In genomic region chr1:74759773-74760172, GRCm38 (mm10) we compare ENCODE assay signal across 11 mouse cellular contexts. TPM values are rescaled to one million over a fixed set of nuclear protein-coding genes. Genes with fewer than 3 reads are reported as not detected.
DNase-seq lines count a peak whose midpoint lies in the region; ATAC-seq and TF ChIP-seq lines count a peak whose summit lies in the region.
"Had no signal": no experiment of that assay in that cellular context is flagged by ENCODE, and none has a peak within 500 bp of the region (broad histone marks: within the 10 kb centered on the region; RNA-seq: fewer than 3 reads in every experiment).

No protein-coding gene starts in this region.

- no peaks in the 10 kb centered on the region for H3K79me2 ChIP-seq in liver, adult 2 months (ENCODE audit: control insufficient read depth, insufficient read depth, low read length)

- peak; percentile 59 for TF ChIP-seq CTCF in liver, adult 2 months (IDR thresholded peaks at IDR 0.05; ENCODE audit: low read depth, low read length)

- no peak for TF ChIP-seq POLR2A in liver, adult 2 months (IDR thresholded peaks at IDR 0.05; ENCODE audit: extremely low read depth, insufficient read depth, low read length)

- no peaks in the 10 kb centered on the region for H3K27me3 ChIP-seq in liver, adult 2 months (ENCODE audit: control insufficient read depth, insufficient read depth, low read length)
- H3K27me3 ChIP-seq in liver, embryonic 11.5 days (replicated peaks; ENCODE audit: control insufficient read depth, insufficient read depth, low read length): peaks cover 22% of the 10 kb centered on the region
- H3K27me3 ChIP-seq in neural tube, embryonic 11.5 days (ENCODE audit: control insufficient read depth, insufficient read depth, low read length): no peaks in the 10 kb centered on the region

- H3K9ac ChIP-seq in liver, adult 2 months (ENCODE audit: low read depth, low read length): no peak overlapping the region
- H3K9ac ChIP-seq in liver, embryonic 11.5 days (ENCODE audit: low read depth, low read length): no peak overlapping the region
- H3K9ac ChIP-seq in neural tube, embryonic 11.5 days (ENCODE audit: low read length): no peak overlapping the region
- H3K9ac ChIP-seq: heart, embryonic 15.5 days had no signal

- WGBS in liver, adult 2 months: 23% methylated on average over 4 of the region's 4 CpGs
- 24% methylated on average over 4 of the region's 4 CpGs for WGBS in liver, embryonic 11.5 days
- 27% methylated on average over 4 of the region's 4 CpGs for WGBS in neural tube, embryonic 11.5 days

- no peak overlapping the region for H3K27ac ChIP-seq in liver, adult 2 months (replicated peaks; ENCODE audit: insufficient read depth, low read depth, low read length)
- H3K27ac ChIP-seq in liver, embryonic 11.5 days (ENCODE audit: low read depth, low read length): no peak overlapping the region
- H3K27ac ChIP-seq in neural tube, embryonic 11.5 days (ENCODE audit: low read depth, low read length): no peak overlapping the region
- H3K27ac ChIP-seq: heart, embryonic 15.5 days had no signal

- H3K4me3 ChIP-seq in liver, adult 2 months (ENCODE audit: insufficient read depth, low read depth, low read length): no peak overlapping the region
- no peak overlapping the region for H3K4me3 ChIP-seq in liver, embryonic 11.5 days (ENCODE audit: low read depth, low read length)
- H3K4me3 ChIP-seq in neural tube, embryonic 11.5 days (ENCODE audit: low read depth, low read length): no peak overlapping the region
- H3K4me3 ChIP-seq: heart, embryonic 15.5 days; myocyte had no signal

- no peak for ATAC-seq in cerebellum, adult (ENCODE audit: insufficient number of reproducible peaks, low FRiP score, low TSS enrichment)
- no peak for ATAC-seq in liver, embryonic 11.5 days (replicated peaks; ENCODE audit: low FRiP score)
- ATAC-seq in neural tube, embryonic 11.5 days (ENCODE audit: insufficient read depth, low FRiP score, low TSS enrichment): no peak
- no peak for ATAC-seq in erythroblast, adult 5-6 weeks (replicated peaks; ENCODE audit: low FRiP score, poor library complexity, severe bottlenecking)

- H3K4me2 ChIP-seq in liver, embryonic 11.5 days: no peak overlapping the region
- no peak overlapping the region for H3K4me2 ChIP-seq in neural tube, embryonic 11.5 days (ENCODE audit: low read depth)
- H3K4me2 ChIP-seq: heart, embryonic 15.5 days had no signal

- H3K9me3 ChIP-seq in liver, embryonic 11.5 days (ENCODE audit: control insufficient read depth, low read length): no peaks in the 10 kb centered on the region
- H3K9me3 ChIP-seq in neural tube, embryonic 11.5 days (ENCODE audit: control insufficient read depth, low read length): no peaks in the 10 kb centered on the region
- H3K9me3 ChIP-seq: G1E; heart, embryonic 15.5 days had no signal

- peak; percentile 19 to 24 for DNase-seq in cerebellum, adult 18-20 months
- peak; percentile 54 for DNase-seq in liver, adult 2 months (ENCODE audit: extremely low read depth, low read depth, low spot score)
- DNase-seq in liver, embryonic 11.5 days (ENCODE audit: low spot score): no peak
- peak; percentile 30 to 51 for DNase-seq in cerebellum, postnatal 25 days
- DNase-seq in kidney, postnatal 10 days: peak; percentile 71
- peak; percentile 46 for DNase-seq in neural tube, embryonic 11.5 days (ENCODE audit: low spot score)

- peaks cover 2% of the 10 kb centered on the region; the same call in 1 of the 2 replicates for H3K4me1 ChIP-seq in liver, adult 2 months (ENCODE audit: control insufficient read depth, insufficient read depth, low read length)
- H3K4me1 ChIP-seq in liver, embryonic 11.5 days (replicated peaks; ENCODE audit: control insufficient read depth, insufficient read depth, low read length): no peaks in the 10 kb centered on the region
- H3K4me1 ChIP-seq in neural tube, embryonic 11.5 days (ENCODE audit: control insufficient read depth, insufficient read depth, low read length): no peaks in the 10 kb centered on the region
- H3K4me1 ChIP-seq: heart, embryonic 15.5 days had no signal

- H3K36me3 ChIP-seq in liver, adult 2 months (ENCODE audit: control insufficient read depth, insufficient read depth, low read length): no peaks in the 10 kb centered on the region
- no peaks in the 10 kb centered on the region for H3K36me3 ChIP-seq in liver, embryonic 11.5 days (ENCODE audit: control insufficient read depth, insufficient read depth, low read length)
- no peaks in the 10 kb centered on the region for H3K36me3 ChIP-seq in neural tube, embryonic 11.5 days (ENCODE audit: control insufficient read depth, insufficient read depth, low read length)
- H3K36me3 ChIP-seq: G1E; heart, embryonic 15.5 days had no signal

RNA-seq across cellular contexts. Expression of gene Prkag3, which starts 10.8 kb away (rescaled TPM):
- total RNA-seq in liver, adult 2 months (2014; rRNA removed): 0.07 and 0.28 TPM in 2 replicates
- 0.02 TPM in 1 of 2 replicates, not detected in the other for polyA plus RNA-seq in liver, adult 2 months (2012; rRNA removed)
- not detected in 2 replicates for polyA plus RNA-seq in liver, embryonic 11.5 days (2014; fragmentation: Nextera tagmentation; extraction: Ambion mirVana)
- 0.16 TPM in 1 of 2 replicates, not detected in the other for polyA plus RNA-seq in neural tube, embryonic 11.5 days (2014; fragmentation: Nextera tagmentation; extraction: Ambion mirVana)
- not detected in 2 replicates for total RNA-seq in erythroblast, adult 5-6 weeks (2015; ENCODE audit: low replicate concordance)
- total RNA-seq in erythroblast, adult 5-6 weeks (2017; ENCODE audit: low replicate concordance): 0.14 TPM in 1 of 2 replicates, not detected in the other
- total RNA-seq: G1E had no signal
- polyA plus RNA-seq: G1E had no signal

RNA-seq across cellular contexts. Expression of gene Wnt6, which starts 11.9 kb away (rescaled TPM):
- not detected in 2 replicates for total RNA-seq in liver, adult 2 months (2014; rRNA removed)
- polyA plus RNA-seq in liver, adult 2 months (2012; rRNA removed): 0.05 and 0.28 TPM in 2 replicates
- 1.5 and 2.4 TPM in 2 replicates for polyA plus RNA-seq in liver, embryonic 11.5 days (2014; fragmentation: Nextera tagmentation; extraction: Ambion mirVana)
- polyA plus RNA-seq in neural tube, embryonic 11.5 days (2014; fragmentation: Nextera tagmentation; extraction: Ambion mirVana): 14.5 and 14.6 TPM in 2 replicates
- not detected in 2 replicates for total RNA-seq in erythroblast, adult 5-6 weeks (2015; ENCODE audit: low replicate concordance)
- total RNA-seq in erythroblast, adult 5-6 weeks (2017; ENCODE audit: low replicate concordance): not detected in 2 replicates
- total RNA-seq: G1E had no signal
- polyA plus RNA-seq: G1E had no signal

RNA-seq across cellular contexts. Expression of gene Wnt10a, which starts 31.5 kb away (rescaled TPM):
- 1.0 TPM in 1 of 2 replicates, not detected in the other for total RNA-seq in liver, adult 2 months (2014; rRNA removed)
- not detected in 2 replicates for polyA plus RNA-seq in liver, adult 2 months (2012; rRNA removed)
- polyA plus RNA-seq in liver, embryonic 11.5 days (2014; fragmentation: Nextera tagmentation; extraction: Ambion mirVana): 0.10 and 0.22 TPM in 2 replicates
- polyA plus RNA-seq in neural tube, embryonic 11.5 days (2014; fragmentation: Nextera tagmentation; extraction: Ambion mirVana): 1.7 and 2.4 TPM in 2 replicates
- total RNA-seq in erythroblast, adult 5-6 weeks (2015; ENCODE audit: low replicate concordance): not detected in 2 replicates
- total RNA-seq in erythroblast, adult 5-6 weeks (2017; ENCODE audit: low replicate concordance): not detected in 2 replicates
- polyA plus RNA-seq: G1E; heart, embryonic 15.5 days had no signal

RNA-seq across cellular contexts. Expression of gene Cyp27a1, which starts 46.4 kb away (rescaled TPM):
- 501 and 607 TPM in 2 replicates for total RNA-seq in liver, adult 2 months (2014; rRNA removed)
- polyA plus RNA-seq in liver, adult 2 months (2012; rRNA removed): 223 and 259 TPM in 2 replicates
- polyA plus RNA-seq in liver, embryonic 11.5 days (2014; fragmentation: Nextera tagmentation; extraction: Ambion mirVana): 2.7 and 4.0 TPM in 2 replicates
- 4.6 and 6.2 TPM in 2 replicates for polyA plus RNA-seq in neural tube, embryonic 11.5 days (2014; fragmentation: Nextera tagmentation; extraction: Ambion mirVana)
- 10.0 and 16.7 TPM in 2 replicates for total RNA-seq in erythroblast, adult 5-6 weeks (2015; ENCODE audit: low replicate concordance)
- total RNA-seq in erythroblast, adult 5-6 weeks (2017; ENCODE audit: low replicate concordance): 5.1 and 6.7 TPM in 2 replicates
- polyA plus RNA-seq: G1E had no signal
